Mouse (Mus musculus): ENCODE results near the gene Ntn4. TPM values are rescaled to one million over a fixed set of nuclear protein-coding genes. Genes with fewer than 3 reads are reported as not detected.

Gene Ntn4
- total RNA-seq, 2 experiments from 2014 or later = 9.1 to 11.5 TPM

DNA sequence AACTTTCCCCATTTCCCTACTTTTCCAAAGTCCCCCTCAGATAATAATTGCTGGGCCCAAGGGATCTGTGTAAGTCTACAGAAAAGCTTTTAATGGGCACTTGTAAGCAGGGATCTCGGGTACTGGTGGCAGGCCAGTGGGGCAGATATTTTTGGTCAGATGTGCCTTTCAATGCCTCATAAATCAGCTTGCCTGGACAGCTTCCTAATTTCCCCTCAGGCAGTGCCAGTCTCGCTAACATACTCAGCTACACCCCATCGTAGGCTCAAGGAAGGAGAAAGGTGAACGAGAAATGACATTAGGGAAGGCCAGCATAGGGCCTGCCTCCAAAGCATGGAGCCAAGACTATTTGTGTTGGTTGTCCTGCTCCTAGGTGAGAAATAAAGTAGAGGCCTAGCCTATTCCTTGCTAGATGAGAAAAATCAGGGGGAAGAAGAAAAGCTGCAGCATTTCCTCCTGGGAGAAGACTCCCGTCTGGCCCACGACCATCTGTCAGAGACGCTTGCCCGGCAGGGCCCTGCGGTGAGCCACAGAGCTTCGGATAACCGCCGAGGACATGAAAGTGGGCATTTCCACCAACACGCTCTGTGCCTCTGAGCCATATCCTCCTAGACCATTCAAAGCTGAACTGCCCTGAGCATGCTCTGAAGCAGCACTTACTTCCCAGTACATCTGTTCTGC is 113.4 kb downstream of the Ntn4 start:
- H3K4me3 ChIP-seq = no peak overlapping the region
- DNase-seq (ENCODE audit: extremely low spot score in 1 of 2, low spot score in 2 of 2) = no peak
- TF ChIP-seq CTCF (IDR thresholded peaks at IDR 0.05) = no peak
- no peak overlapping the region for H3K27ac ChIP-seq
- intact Hi-C loops (cut with DNase I) = no loop called here

DNA sequence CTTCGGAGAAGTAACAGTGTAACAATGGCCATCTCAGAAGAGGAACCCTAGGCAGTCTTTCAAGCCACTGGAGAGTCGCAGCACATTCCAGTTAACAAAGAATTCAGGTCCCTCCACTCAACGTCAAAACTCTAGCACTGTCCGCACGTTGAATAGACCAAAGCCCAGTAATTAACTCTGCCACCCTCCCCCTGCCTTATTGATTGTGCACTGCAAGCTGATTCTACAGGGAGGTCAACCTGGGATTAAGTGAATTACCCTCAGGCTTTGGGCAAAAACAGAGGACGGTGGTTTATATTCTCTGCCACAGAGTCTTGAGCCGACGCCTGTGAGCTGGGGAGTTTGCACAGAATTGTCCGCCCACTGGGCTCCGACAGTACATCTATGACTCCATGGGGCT is 115.7 kb downstream of the Ntn4 start:
- Histone ChIP-seq H3K27ac (no peak overlapping the region), H3K4me3 (no peak overlapping the region)
- DNase-seq (ENCODE audit: extremely low spot score in 1 of 2, low spot score in 2 of 2) = no peak
- TF ChIP-seq CTCF (IDR thresholded peaks at IDR 0.05) = no peak; the same call in 1 of the 2 replicates
- intact Hi-C loops (cut with DNase I) = no loop called here

DNA sequence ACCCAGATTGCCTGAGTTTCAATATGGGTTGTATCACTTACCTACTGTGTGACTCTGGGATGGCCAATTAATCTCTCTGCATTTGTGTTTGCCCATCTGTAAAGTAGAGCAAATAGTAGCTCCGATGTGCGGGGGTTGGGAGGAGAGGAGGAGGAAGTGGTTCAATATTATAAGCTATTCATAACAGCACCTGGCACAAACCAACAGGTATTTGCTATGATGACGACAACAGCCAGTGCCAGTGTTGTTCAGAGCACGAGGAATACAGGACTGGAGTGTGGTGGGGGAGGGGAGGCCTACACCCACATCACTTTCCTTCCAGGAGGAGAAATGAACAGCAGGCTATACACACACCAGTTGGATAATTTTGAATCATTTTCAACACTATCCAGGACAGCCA is 119.2 kb downstream of the Ntn4 start:
- DNase-seq (ENCODE audit: extremely low spot score in 1 of 2, low spot score in 2 of 2) = peak; percentile 32 to 53
- H3K27ac ChIP-seq = no peak overlapping the region
- intact Hi-C loops (cut with DNase I) = no loop called here
- H3K4me3 ChIP-seq = no peak overlapping the region
- TF ChIP-seq CTCF (IDR thresholded peaks at IDR 0.05) = no peak

DNA sequence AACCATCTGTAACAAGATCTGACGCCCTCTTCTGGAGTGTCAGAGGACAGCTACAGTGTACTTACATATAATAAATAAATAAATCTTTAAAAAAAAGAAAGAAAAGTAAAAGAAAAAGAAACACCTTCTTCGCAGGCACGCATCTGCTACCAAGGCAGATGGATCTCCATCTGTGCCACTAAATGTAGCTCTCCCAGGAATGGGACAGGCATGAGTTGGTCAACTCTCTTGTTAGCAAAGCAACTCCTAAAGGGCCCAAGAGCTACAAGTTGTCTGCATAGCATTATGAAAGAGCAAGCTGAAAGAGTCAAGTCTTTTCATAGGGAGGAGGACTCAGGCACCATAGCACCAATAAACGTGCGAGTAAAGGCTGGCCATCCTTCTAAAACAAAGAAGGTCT is 119.9 kb downstream of the Ntn4 start:
- TF ChIP-seq CTCF (IDR thresholded peaks at IDR 0.05) = no peak; the same call in none of the 2 replicates

DNA sequence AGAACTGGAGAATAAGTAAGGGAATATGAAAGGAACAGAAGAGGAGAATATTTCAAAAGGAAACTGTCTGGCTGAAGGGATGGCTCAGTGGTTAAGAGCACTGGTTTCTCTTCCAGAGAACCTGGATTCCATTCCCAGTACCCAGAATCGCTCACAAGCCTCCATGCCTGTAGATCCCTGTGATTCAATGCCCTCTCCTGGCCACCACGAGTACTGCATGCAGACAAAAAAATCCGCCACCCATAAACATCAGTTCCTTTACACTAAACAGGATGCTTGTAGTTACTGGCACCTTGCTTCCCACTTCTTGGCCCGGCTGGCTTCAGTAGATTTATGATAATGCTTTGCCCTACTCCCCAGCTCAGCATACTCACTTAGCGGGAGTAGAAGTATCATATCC is 122.6 kb downstream of the Ntn4 start:
- intact Hi-C loops (cut with DNase I) = no loop called here
- no peak overlapping the region for H3K4me3 ChIP-seq
- TF ChIP-seq CTCF (IDR thresholded peaks at IDR 0.05) = peak; percentile 62
- H3K27ac ChIP-seq = no peak overlapping the region
- no peak for DNase-seq (ENCODE audit: extremely low spot score in 1 of 2, low spot score in 2 of 2)

More for the DNA sequence above, 119.9 kb downstream of the Ntn4 start:
- H3K27ac ChIP-seq = 0 out of 2 replicates have a peak overlapping the region, but pooled peaks have one; percentile 32
- intact Hi-C loops (cut with DNase I) = no loop called here
- DNase-seq (ENCODE audit: extremely low spot score in 1 of 2, low spot score in 2 of 2) = peak in 1 of 2 experiments; percentile 24
- H3K4me3 ChIP-seq = no peak overlapping the region

DNA sequence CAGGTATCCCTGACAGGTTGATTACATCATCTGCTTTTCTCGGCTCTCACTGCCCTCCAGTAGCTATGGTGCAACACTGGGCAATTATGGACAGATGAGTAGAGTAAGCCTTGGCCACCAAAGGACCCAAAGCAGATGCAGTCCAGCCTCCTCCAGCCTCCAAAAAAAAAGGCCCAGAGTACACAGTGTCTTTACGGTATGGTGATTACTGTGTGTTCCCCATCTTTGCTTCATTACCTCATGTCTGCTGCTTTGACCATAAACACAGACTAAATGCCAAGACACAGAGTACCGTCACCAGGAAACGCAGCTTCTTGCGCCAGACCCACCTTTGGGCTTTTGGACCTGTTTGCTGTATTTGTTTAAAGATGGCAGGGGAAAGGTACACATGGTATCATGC is 125.7 kb downstream of the Ntn4 start:
- Histone ChIP-seq H3K27ac (no peak overlapping the region), H3K4me3 (no peak overlapping the region)
- no peak for TF ChIP-seq CTCF (IDR thresholded peaks at IDR 0.05)
- intact Hi-C loops (cut with DNase I) = no loop called here
- DNase-seq (ENCODE audit: extremely low spot score in 1 of 2, low spot score in 2 of 2) = no peak

DNA sequence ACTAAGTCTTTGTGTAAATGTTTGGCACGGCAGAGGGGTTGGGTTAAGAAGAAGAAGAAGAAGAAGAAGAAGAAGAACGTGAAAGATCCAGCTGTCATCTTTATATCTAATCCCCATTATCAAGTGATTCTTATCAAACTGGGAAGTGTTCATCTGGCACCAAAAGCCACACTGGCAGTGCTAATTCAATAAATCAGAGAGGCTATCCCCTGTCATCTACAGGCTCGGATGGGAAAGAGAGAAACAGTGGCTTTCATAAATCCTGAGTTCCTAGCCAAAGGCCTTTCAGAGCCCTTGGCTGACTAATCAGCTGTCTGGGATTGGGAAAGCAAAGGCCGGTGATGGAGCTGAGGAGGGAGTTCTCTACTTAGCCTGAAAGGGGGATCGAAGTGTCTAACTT is 126.8 kb downstream of the Ntn4 start:
- no peak for DNase-seq (ENCODE audit: extremely low spot score in 1 of 2, low spot score in 2 of 2)
- intact Hi-C loops (cut with DNase I) = no loop called here
- no peak overlapping the region for H3K27ac ChIP-seq
- no peak for TF ChIP-seq CTCF (IDR thresholded peaks at IDR 0.05)
- no peak overlapping the region for H3K4me3 ChIP-seq

DNA sequence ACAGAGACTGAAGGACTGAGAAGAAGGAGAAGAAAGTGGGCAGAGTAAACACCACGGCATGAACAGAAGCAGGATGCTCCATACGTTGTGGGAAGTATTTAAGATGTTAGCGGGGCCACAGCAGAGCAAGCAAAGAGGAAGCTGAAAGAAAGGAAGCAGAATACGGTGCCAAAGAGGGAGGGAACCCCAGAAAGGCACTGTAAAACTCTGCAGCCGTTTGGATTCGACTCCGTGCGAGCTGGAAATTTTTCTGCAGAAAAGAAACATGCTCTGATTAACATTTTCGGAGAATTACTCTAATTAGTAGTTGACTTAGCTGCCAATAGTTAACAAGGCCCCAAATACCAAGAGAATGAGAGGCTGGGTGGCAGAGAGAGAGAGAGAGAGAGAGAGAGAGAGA is 127.7 kb downstream of the Ntn4 start:
- no peak overlapping the region for H3K4me3 ChIP-seq
- DNase-seq (ENCODE audit: extremely low spot score in 1 of 2, low spot score in 2 of 2) = no peak
- intact Hi-C loops (cut with DNase I) = no loop called here
- H3K27ac ChIP-seq = no peak overlapping the region
- no peak for TF ChIP-seq CTCF (IDR thresholded peaks at IDR 0.05)

DNA sequence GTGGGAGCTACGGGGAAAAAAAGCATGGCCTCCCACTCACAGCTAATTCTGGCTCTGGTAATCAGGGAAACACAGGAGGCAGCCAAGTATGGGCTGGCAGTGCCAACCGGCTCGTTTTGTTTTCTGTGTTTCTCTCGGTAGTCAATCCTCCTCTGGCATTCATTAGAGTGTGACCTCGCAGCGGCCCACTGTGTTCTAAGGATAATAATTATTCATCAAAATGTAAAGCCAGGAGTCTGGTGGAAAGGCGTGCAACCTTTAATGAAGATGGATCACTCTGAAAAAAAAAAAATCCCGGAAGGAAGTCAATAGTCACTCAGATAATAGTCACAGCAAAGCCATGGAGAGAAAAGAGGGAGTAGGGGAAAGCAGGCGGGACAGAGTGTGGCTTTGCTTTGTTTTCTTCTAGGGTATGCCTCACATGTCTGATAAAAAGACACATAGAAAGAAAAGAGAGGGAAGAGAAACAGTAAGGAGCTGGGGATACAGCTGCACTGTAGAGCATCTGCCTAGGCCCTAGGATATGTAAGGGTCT is 131.5 kb downstream of the Ntn4 start:
- intact Hi-C loops (cut with DNase I) = no loop called here
- Histone ChIP-seq H3K4me3 (no peak overlapping the region), H3K27ac (no peak overlapping the region)
- DNase-seq (ENCODE audit: extremely low spot score in 1 of 2, low spot score in 2 of 2) = peak; percentile 53 to 55
- TF ChIP-seq CTCF (IDR thresholded peaks at IDR 0.05) = no peak

DNA sequence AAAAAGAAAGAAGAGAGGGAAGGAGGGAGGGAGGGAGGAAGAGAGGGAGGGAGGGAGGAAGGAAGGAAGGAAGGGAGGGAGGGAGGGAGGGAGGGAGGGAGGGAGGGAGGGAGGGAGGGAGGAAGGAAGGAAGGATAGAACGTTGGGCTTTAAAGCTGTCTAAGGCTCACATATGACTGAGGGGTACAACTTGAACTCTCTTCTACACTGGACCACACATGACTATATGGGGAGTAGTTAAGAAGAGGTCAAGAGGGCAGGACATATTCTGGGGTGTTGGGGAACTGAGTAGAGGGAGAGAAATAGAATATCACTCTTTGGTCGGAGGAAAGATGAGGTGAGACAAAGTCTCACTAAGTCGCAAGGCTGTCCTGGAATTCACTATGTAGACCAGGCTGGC is 132.0 kb downstream of the Ntn4 start:
- Histone ChIP-seq H3K4me3 (no peak overlapping the region), H3K27ac (no peak overlapping the region)
- TF ChIP-seq CTCF (IDR thresholded peaks at IDR 0.05) = no peak
- intact Hi-C loops (cut with DNase I) = no loop called here
- DNase-seq (ENCODE audit: extremely low spot score in 1 of 2, low spot score in 2 of 2) = no peak

DNA sequence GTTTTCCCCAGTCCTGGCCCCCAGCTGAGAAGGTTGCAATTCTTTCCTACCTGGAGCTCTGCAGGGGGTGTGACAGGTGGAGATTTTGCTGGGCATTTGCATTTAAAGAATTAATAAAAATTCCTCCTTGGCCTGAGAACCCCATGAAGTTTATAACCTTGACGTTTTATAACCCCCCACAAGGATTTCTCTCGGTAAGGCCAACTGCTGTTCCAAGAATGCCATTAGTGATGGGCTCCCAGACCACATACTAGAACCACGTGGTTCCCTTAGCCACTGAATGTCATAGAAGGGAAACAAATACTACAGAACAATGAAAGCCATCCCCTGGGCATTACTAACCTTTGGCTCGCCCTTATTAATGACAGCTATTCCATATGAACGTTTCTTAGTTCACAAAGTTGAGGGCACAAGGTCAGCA is 136.3 kb downstream of the Ntn4 start:
- Histone ChIP-seq H3K4me3 (no peak overlapping the region), H3K27ac (no peak overlapping the region)
- DNase-seq (ENCODE audit: extremely low spot score in 1 of 2, low spot score in 2 of 2) = no peak
- no peak for TF ChIP-seq CTCF (IDR thresholded peaks at IDR 0.05)
- intact Hi-C loops (cut with DNase I) = loop anchor here (1.0 kb wide), 1 partner anchor 165 kb away; no protein-coding TSS in a partner anchor

DNA sequence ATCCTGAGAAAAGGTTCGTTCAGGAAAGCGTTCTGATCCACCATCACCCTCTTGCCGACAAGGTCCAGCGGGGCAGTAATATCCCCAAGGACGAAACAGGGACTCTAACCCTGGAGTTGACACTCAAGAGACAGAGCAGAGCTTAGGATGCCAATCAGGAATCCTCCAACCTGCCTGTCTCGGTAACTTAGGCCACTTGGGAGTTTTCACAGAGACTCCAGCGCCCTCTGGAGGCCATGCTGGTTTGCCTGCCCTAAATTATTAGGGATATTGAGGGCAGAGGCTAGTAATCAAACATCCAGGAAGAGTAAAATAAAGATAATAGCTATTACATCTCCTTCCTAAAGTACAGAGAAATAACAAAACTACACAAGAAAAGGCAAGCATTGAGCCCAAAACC is 136.9 kb downstream of the Ntn4 start:
- intact Hi-C loops (cut with DNase I) = loop anchor here (1.0 kb wide), 1 partner anchor 166 kb away; no protein-coding TSS in a partner anchor
- peak; percentile 45 to 47 for DNase-seq (ENCODE audit: extremely low spot score in 1 of 2, low spot score in 2 of 2)
- Histone ChIP-seq H3K4me3 (no peak overlapping the region), H3K27ac (no peak overlapping the region)
- TF ChIP-seq CTCF (IDR thresholded peaks at IDR 0.05) = peak; percentile 78
